In the genomic region with DNA sequence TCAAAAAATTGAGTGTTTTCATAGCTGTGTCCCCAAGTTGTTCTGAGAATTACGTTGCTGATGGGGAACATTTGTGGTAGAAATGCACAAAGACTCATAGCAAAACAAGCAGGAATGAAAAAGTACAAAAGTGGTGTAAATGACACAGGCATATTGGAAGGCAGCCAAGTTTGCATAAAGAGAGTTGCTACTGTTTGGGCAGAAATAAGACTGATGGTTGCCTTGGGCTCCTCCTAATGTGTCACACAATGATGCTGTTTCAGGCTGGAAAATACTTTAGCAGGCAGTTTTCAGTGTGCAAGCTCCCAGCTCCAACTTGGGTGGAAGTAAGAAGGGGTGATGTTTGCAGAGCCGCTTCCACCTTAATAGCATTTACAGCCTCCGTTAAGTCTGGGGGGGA, we compare ENCODE assay signal across 18 mouse cellular contexts.
DNase-seq lines count a peak whose midpoint lies in the region; ATAC-seq lines count a peak whose summit lies in the region.
"Had no signal": no experiment of that assay in that cellular context is flagged by ENCODE, and none has a peak within 500 bp of the region (broad histone marks: within the 10 kb centered on the region; RNA-seq: fewer than 3 reads in every experiment).

No protein-coding gene starts in this region.

- H3K9me3 ChIP-seq in embryonic facial prominence, embryonic 13.5 days = no peaks in the 10 kb centered on the region
- no peaks in the 10 kb centered on the region for H3K9me3 ChIP-seq in embryonic facial prominence, embryonic 10.5 days
- no peaks in the 10 kb centered on the region for H3K9me3 ChIP-seq in hindbrain, embryonic 14.5 days (ENCODE audit: control insufficient read depth, low read length)
- no peaks in the 10 kb centered on the region for H3K9me3 ChIP-seq in hindbrain, embryonic 16.5 days (ENCODE audit: control insufficient read depth, low read length)
- H3K9me3 ChIP-seq in forebrain, embryonic 16.5 days (ENCODE audit: control insufficient read depth, low read length) = no peaks in the 10 kb centered on the region
- H3K9me3 ChIP-seq: heart, embryonic 12.5 days; liver, embryonic 15.5 days; megakaryocyte, embryonic 14.5 days had no signal

- no peak overlapping the region for H3K4me2 ChIP-seq in embryonic facial prominence, embryonic 13.5 days
- no peak overlapping the region for H3K4me2 ChIP-seq in hindbrain, embryonic 14.5 days (replicated peaks)
- no peak overlapping the region for H3K4me2 ChIP-seq in hindbrain, embryonic 16.5 days (ENCODE audit: low read length)
- H3K4me2 ChIP-seq in forebrain, embryonic 16.5 days (ENCODE audit: low read length) = no peak overlapping the region
- H3K4me2 ChIP-seq: heart, embryonic 12.5 days; liver, embryonic 15.5 days had no signal

- 39% methylated on average over 3 of the region's 3 CpGs for WGBS in embryonic facial prominence, embryonic 13.5 days
- 83% methylated on average over 3 of the region's 3 CpGs for whole genome bisulfite sequencing in embryonic facial prominence, embryonic 10.5 days
- 38% methylated on average over 3 of the region's 3 CpGs for WGBS in hindbrain, embryonic 14.5 days
- WGBS in hindbrain, embryonic 16.5 days = 34% methylated on average over 3 of the region's 3 CpGs
- WGBS in forebrain, embryonic 16.5 days = 23% methylated on average over 3 of the region's 3 CpGs

- H3K27me3 ChIP-seq in embryonic facial prominence, embryonic 13.5 days = no peaks in the 10 kb centered on the region
- no peaks in the 10 kb centered on the region for H3K27me3 ChIP-seq in embryonic facial prominence, embryonic 10.5 days (replicated peaks; ENCODE audit: low read depth, poor library complexity, severe bottlenecking)
- no peaks in the 10 kb centered on the region for H3K27me3 ChIP-seq in hindbrain, embryonic 14.5 days (ENCODE audit: control insufficient read depth, insufficient read depth, low read length)
- H3K27me3 ChIP-seq in hindbrain, embryonic 16.5 days (replicated peaks; ENCODE audit: control insufficient read depth, insufficient read depth, low read length) = no peaks in the 10 kb centered on the region
- H3K27me3 ChIP-seq in forebrain, embryonic 16.5 days (replicated peaks; ENCODE audit: control insufficient read depth, insufficient read depth, low read length) = no peaks in the 10 kb centered on the region
- H3K27me3 ChIP-seq: heart, embryonic 12.5 days; liver, embryonic 15.5 days had no signal

- peaks cover 7% of the 10 kb centered on the region; the same call in 1 of the 2 replicates for H3K4me1 ChIP-seq in embryonic facial prominence, embryonic 13.5 days
- H3K4me1 ChIP-seq in embryonic facial prominence, embryonic 10.5 days = no peaks in the 10 kb centered on the region
- peaks cover 8% of the 10 kb centered on the region for H3K4me1 ChIP-seq in hindbrain, embryonic 14.5 days (replicated peaks; ENCODE audit: control insufficient read depth, insufficient read depth, low read length)
- H3K4me1 ChIP-seq in hindbrain, embryonic 16.5 days (ENCODE audit: control insufficient read depth, insufficient read depth, low read depth, low read length) = peaks cover 7% of the 10 kb centered on the region
- H3K4me1 ChIP-seq in forebrain, embryonic 16.5 days (replicated peaks; ENCODE audit: control insufficient read depth, insufficient read depth, low read length) = peaks cover 7% of the 10 kb centered on the region
- H3K4me1 ChIP-seq: heart, embryonic 12.5 days; liver, embryonic 15.5 days; megakaryocyte, embryonic 14.5 days had no signal

- H3K4me3 ChIP-seq in embryonic facial prominence, embryonic 13.5 days = no peak overlapping the region
- no peak overlapping the region for H3K4me3 ChIP-seq in embryonic facial prominence, embryonic 10.5 days
- no peak overlapping the region for H3K4me3 ChIP-seq in hindbrain, embryonic 14.5 days (replicated peaks; ENCODE audit: low read length)
- no peak overlapping the region for H3K4me3 ChIP-seq in hindbrain, embryonic 16.5 days (ENCODE audit: low read length)
- no peak overlapping the region for H3K4me3 ChIP-seq in forebrain, embryonic 16.5 days (replicated peaks; ENCODE audit: low read length)
- H3K4me3 ChIP-seq: heart, embryonic 12.5 days; layer of hippocampus, adult 2 months; liver, embryonic 15.5 days; megakaryocyte, embryonic 14.5 days had no signal

- H3K9ac ChIP-seq in embryonic facial prominence, embryonic 13.5 days = no peak overlapping the region
- H3K9ac ChIP-seq in hindbrain, embryonic 14.5 days = no peak overlapping the region
- H3K9ac ChIP-seq in hindbrain, embryonic 16.5 days (ENCODE audit: low read depth, low read length) = no peak overlapping the region; the same call in 1 of the 2 replicates
- no peak overlapping the region for H3K9ac ChIP-seq in forebrain, embryonic 16.5 days (replicated peaks; ENCODE audit: low read depth, low read length)
- H3K9ac ChIP-seq: heart, embryonic 12.5 days; liver, embryonic 15.5 days had no signal

- H3K27ac ChIP-seq in embryonic facial prominence, embryonic 13.5 days = 0 out of 2 replicates have a peak overlapping the region, but pooled peaks have one; percentile 16
- H3K27ac ChIP-seq in embryonic facial prominence, embryonic 10.5 days (replicated peaks) = no peak overlapping the region
- H3K27ac ChIP-seq in hindbrain, embryonic 14.5 days = 0 out of 2 replicates have a peak overlapping the region, but pooled peaks have one; percentile 14
- no peak overlapping the region for H3K27ac ChIP-seq in hindbrain, embryonic 16.5 days (ENCODE audit: low read depth, low read length)
- H3K27ac ChIP-seq in forebrain, embryonic 16.5 days (ENCODE audit: low read length) = no peak overlapping the region
- H3K27ac ChIP-seq: layer of hippocampus, adult 2 months; liver, embryonic 15.5 days; stomach, postnatal 0 days had no signal

- no peak for DNase-seq in embryonic facial prominence, embryonic 10.5 days (ENCODE audit: low spot score)
- peak; percentile 54 for DNase-seq in hindbrain, embryonic 14.5 days (ENCODE audit: low spot score)
- DNase-seq in 3T3-L1 (ENCODE audit: low read depth, low spot score) = peak; percentile 21
- no peak for DNase-seq in embryo, embryonic 11 days
- DNase-seq in kidney, postnatal 14 days = no peak
- DNase-seq: adrenal gland, postnatal 14 days; cerebellum, adult 2 months; lung, postnatal 10 days; thymus, postnatal 25 days had no signal

- ATAC-seq in embryonic facial prominence, embryonic 13.5 days (ENCODE audit: insufficient number of reproducible peaks, insufficient read depth, low FRiP score, low TSS enrichment, low read depth) = no peak
- no peak for ATAC-seq in hindbrain, embryonic 14.5 days (ENCODE audit: low FRiP score)
- no peak for ATAC-seq in hindbrain, embryonic 16.5 days
- ATAC-seq in forebrain, embryonic 16.5 days = peak; percentile 65
- ATAC-seq: intestine, postnatal 0 days had no signal

- H3K36me3 ChIP-seq in embryonic facial prominence, embryonic 13.5 days = no peaks in the 10 kb centered on the region
- no peaks in the 10 kb centered on the region for H3K36me3 ChIP-seq in embryonic facial prominence, embryonic 10.5 days (replicated peaks)
- no peaks in the 10 kb centered on the region for H3K36me3 ChIP-seq in hindbrain, embryonic 14.5 days (replicated peaks; ENCODE audit: control insufficient read depth, insufficient read depth)
- no peaks in the 10 kb centered on the region for H3K36me3 ChIP-seq in hindbrain, embryonic 16.5 days (ENCODE audit: control insufficient read depth, insufficient read depth, low read length)
- no peaks in the 10 kb centered on the region for H3K36me3 ChIP-seq in forebrain, embryonic 16.5 days (ENCODE audit: control insufficient read depth, insufficient read depth)
- H3K36me3 ChIP-seq: heart, embryonic 12.5 days; liver, embryonic 15.5 days had no signal

Comparison
In these comparisons a context has a peak if more than half of its experiments do, and no peak if none do; other contexts are left out.
1. H3K27ac ChIP-seq: peak in embryonic facial prominence, embryonic 13.5 days (single experiment) and hindbrain, embryonic 14.5 days (single experiment); none in embryonic facial prominence, embryonic 10.5 days (single experiment), hindbrain, embryonic 16.5 days (single experiment) and forebrain, embryonic 16.5 days (single experiment).
2. DNase-seq: peak in hindbrain, embryonic 14.5 days (single experiment) and 3T3-L1 (single experiment); none in embryonic facial prominence, embryonic 10.5 days (single experiment), embryo, embryonic 11 days (single experiment) and kidney, postnatal 14 days (single experiment).